Mouse (Mus musculus): Measurements from ENCODE around the gene Ppp1r18.

GRCm38 (mm10) chr17:35850974-35851373 lies 14.4 kb upstream of the Ppp1r18 start:
- TF ChIP-seq MYOD1 (IDR thresholded peaks at IDR 0.05; ENCODE audit: control insufficient read depth in 1 of 3, insufficient read length in 2 of 3, low read depth in 2 of 3) (no peak), POLR2A (IDR thresholded peaks at IDR 0.05; ENCODE audit: insufficient read length, low read depth) (no peak)
